23 mouse cellular contexts compared by ENCODE assay signal in genomic region chr1:52430606-52431005, GRCm38 (mm10).
DNase-seq lines count a peak whose midpoint lies in the region; ATAC-seq and TF ChIP-seq lines count a peak whose summit lies in the region.
"Had no signal": no experiment of that assay in that cellular context is flagged by ENCODE, and none has a peak within 500 bp of the region (broad histone marks: within the 10 kb centered on the region; RNA-seq: fewer than 3 reads in every experiment).

No protein-coding gene starts in this region.

- no peaks in the 10 kb centered on the region for H3K36me3 ChIP-seq in CH12.LX (replicated peaks in 1 of 2; ENCODE audit: control insufficient read depth in 1 of 2, insufficient read depth in 1 of 2, low read length in 1 of 2)
- no peaks in the 10 kb centered on the region for H3K36me3 ChIP-seq in forebrain, postnatal 0 days (ENCODE audit: insufficient read depth)
- H3K36me3 ChIP-seq: embryonic facial prominence, embryonic 13.5 days; forebrain, embryonic 12.5 days; heart, embryonic 15.5 days; hindbrain, embryonic 13.5 days had no signal

- dilution Hi-C loops in CH12.LX (cut with MboI; ENCODE audit: extremely low pct_ligation_motif_present, extremely low pct_unique_long_range_greater_than_20kb, low sequenced_read_pairs), result no loop called here

- no peak for TF ChIP-seq POLR2A in CH12.LX (IDR thresholded peaks at IDR 0.05; ENCODE audit: low read depth, low read length)

- no peaks in the 10 kb centered on the region for H3K27me3 ChIP-seq in CH12.LX (replicated peaks)
- no peaks in the 10 kb centered on the region for H3K27me3 ChIP-seq in forebrain, postnatal 0 days (ENCODE audit: insufficient read depth, low read length)
- H3K27me3 ChIP-seq: embryonic facial prominence, embryonic 13.5 days; forebrain, embryonic 12.5 days; heart, embryonic 15.5 days; hindbrain, embryonic 13.5 days had no signal

- TF ChIP-seq RAD21 in CH12.LX (IDR thresholded peaks at IDR 0.05; ENCODE audit: low read depth, low read length), result no peak

- ATAC-seq in common myeloid progenitor, adult 5-6 weeks (replicated peaks; ENCODE audit: low read depth, poor library complexity, severe bottlenecking), result peak; percentile 33; the same call in 1 of the 2 replicates
- no peak for ATAC-seq in megakaryocyte-erythroid progenitor cell, adult 5-6 weeks (replicated peaks; ENCODE audit: low FRiP score, low TSS enrichment, poor library complexity, severe bottlenecking)
- no peak for ATAC-seq in forebrain, postnatal 0 days
- ATAC-seq: activated CD4-positive, CD25-positive, alpha-beta regulatory T cell, adult 4 months; forebrain, embryonic 16.5 days; hindbrain, postnatal 0 days had no signal

- H3K27ac ChIP-seq in CH12.LX (ENCODE audit: insufficient read depth, low read depth), result no peak overlapping the region
- no peak overlapping the region for H3K27ac ChIP-seq in forebrain, postnatal 0 days (ENCODE audit: low read depth, low read length)
- H3K27ac ChIP-seq: embryonic facial prominence, embryonic 13.5 days; forebrain, embryonic 12.5 days; heart, embryonic 15.5 days; hindbrain, embryonic 13.5 days; hindbrain, postnatal 0 days had no signal

- in situ Hi-C loops in CH12.LX (cut with MboI; ENCODE audit: low pct_ligation_motif_present, low pct_unique_long_range_greater_than_20kb, low sequenced_read_pairs), result no loop called here

- no peak for TF ChIP-seq CTCF in CH12.LX (conservative IDR thresholded peaks at IDR 0.05 in 1 of 2, IDR thresholded peaks at IDR 0.05 in 1 of 2; ENCODE audit: low read depth in 2 of 2, low read length in 2 of 2)
- TF ChIP-seq CTCF in forebrain, postnatal 0 days (IDR thresholded peaks at IDR 0.05; ENCODE audit: low read depth), result no peak

- WGBS in forebrain, postnatal 0 days, result 92% methylated on average over 2 of the region's 2 CpGs

- DNase-seq in spleen, postnatal 36 days (ENCODE audit: low spot score in 2 of 2), result peak; percentile 44 to 50
- DNase-seq in spleen, adult 18-20 months, result no peak
- peak; percentile 48 for DNase-seq in CH12.LX (ENCODE audit: extremely low read depth)
- DNase-seq in thymus, postnatal 14 days, result peak; percentile 22
- no peak for DNase-seq in frontal cortex, postnatal 36 days (ENCODE audit: low spot score in 2 of 2)
- DNase-seq in forebrain, postnatal 0 days, result no peak
- DNase-seq: adrenal gland, postnatal 14 days; cerebellum, adult 11-12 months; cerebellum, adult 9-10 months; cerebellum, postnatal 25 days; gastrocnemius, postnatal 36 days; heart, adult 18-20 months; heart, postnatal 14 days had no signal

- no peak overlapping the region for H3K9ac ChIP-seq in CH12.LX (ENCODE audit: insufficient read depth, low read depth)
- no peak overlapping the region for H3K9ac ChIP-seq in forebrain, postnatal 0 days
- H3K9ac ChIP-seq: embryonic facial prominence, embryonic 13.5 days; forebrain, embryonic 12.5 days; heart, embryonic 15.5 days; hindbrain, embryonic 13.5 days had no signal

- H3K9me3 ChIP-seq in CH12.LX (replicated peaks; ENCODE audit: low read length), result no peaks in the 10 kb centered on the region
- H3K9me3 ChIP-seq in forebrain, postnatal 0 days (ENCODE audit: low read length), result no peaks in the 10 kb centered on the region
- H3K9me3 ChIP-seq: embryonic facial prominence, embryonic 13.5 days; forebrain, embryonic 12.5 days; heart, embryonic 15.5 days; hindbrain, embryonic 13.5 days had no signal

- peaks cover 10 to 48% of the 10 kb centered on the region in 2 experiments for H3K4me1 ChIP-seq in CH12.LX (ENCODE audit: control insufficient read depth in 1 of 2, insufficient read depth in 2 of 2)
- H3K4me1 ChIP-seq in forebrain, postnatal 0 days (ENCODE audit: insufficient read depth), result no peaks in the 10 kb centered on the region
- H3K4me1 ChIP-seq: embryonic facial prominence, embryonic 13.5 days; forebrain, embryonic 12.5 days; hindbrain, embryonic 13.5 days had no signal

- no peak overlapping the region for H3K4me2 ChIP-seq in CH12.LX (ENCODE audit: insufficient read depth, low read depth, poor library complexity, severe bottlenecking)
- no peak overlapping the region for H3K4me2 ChIP-seq in forebrain, postnatal 0 days (ENCODE audit: low read depth)
- H3K4me2 ChIP-seq: embryonic facial prominence, embryonic 13.5 days; forebrain, embryonic 12.5 days; heart, embryonic 11.5 days; heart, embryonic 15.5 days; hindbrain, embryonic 13.5 days had no signal

- no peaks in the 10 kb centered on the region for H3K79me2 ChIP-seq in CH12.LX (replicated peaks; ENCODE audit: control insufficient read depth, extremely low read depth, insufficient read depth, poor library complexity, severe bottlenecking)

- H3K4me3 ChIP-seq in CH12.LX (replicated peaks in 1 of 3; ENCODE audit: low read depth in 2 of 3, low read length in 2 of 3, poor library complexity in 1 of 3), result no peak overlapping the region
- no peak overlapping the region for H3K4me3 ChIP-seq in forebrain, postnatal 0 days (ENCODE audit: low read depth, low read length)
- H3K4me3 ChIP-seq: embryonic facial prominence, embryonic 13.5 days; forebrain, embryonic 12.5 days; heart, embryonic 15.5 days; hindbrain, embryonic 13.5 days had no signal

- TF ChIP-seq EP300 in CH12.LX (IDR thresholded peaks at IDR 0.05; ENCODE audit: low read length), result peak; percentile 63

TF ChIP-seq in CH12.LX, 34 proteins besides CTCF, POLR2A, EP300 and RAD21:
- TF ChIP-seq MXI1 (IDR thresholded peaks at IDR 0.05; ENCODE audit: low read depth, low read length) (no peak), USF2 (conservative IDR thresholded peaks at IDR 0.05; ENCODE audit: low read depth, low read length) (peak; percentile 58), BHLHE40 (IDR thresholded peaks at IDR 0.05; ENCODE audit: low read depth, low read length) (peak; percentile 95), RCOR1 (conservative IDR thresholded peaks at IDR 0.05; ENCODE audit: low read depth, low read length) (0 out of 2 replicates have a peak, but pooled peaks have one; percentile 36), TCF12 (IDR thresholded peaks at IDR 0.05; ENCODE audit: low read depth, low read length) (peak; percentile 59), PAX5 (IDR thresholded peaks at IDR 0.05; ENCODE audit: low read length) (no peak), IRF4 (IDR thresholded peaks at IDR 0.05; ENCODE audit: low read depth, low read length) (0 out of 2 replicates have a peak, but pooled peaks have one; percentile 31), USF1 (IDR thresholded peaks at IDR 0.05; ENCODE audit: low read depth, low read length) (peak; percentile 58), MAX (IDR thresholded peaks at IDR 0.05; ENCODE audit: low read length) (0 out of 2 replicates have a peak, but pooled peaks have one; percentile 23)
TF ChIP-seq in CH12.LX: peak in this region for 7.

Comparison
In these comparisons a context has a peak if more than half of its experiments do, and no peak if none do; other contexts are left out.
1. DNase-seq: peak in spleen, postnatal 36 days (2 of 2), CH12.LX (single experiment) and thymus, postnatal 14 days (single experiment); none in spleen, adult 18-20 months (0 of 2), frontal cortex, postnatal 36 days (0 of 2) and forebrain, postnatal 0 days (single experiment).